Mouse (Mus musculus) adrenal gland, postnatal 25 days (tissue): Measurements from ENCODE around the gene Sema3a. TPM values are rescaled to one million over a fixed set of nuclear protein-coding genes. Genes with fewer than 3 reads are reported as not detected.

Experiments used
- DNase-seq: peaks from one replicate; pipeline ENCODE4 v3.0.0; 2021; ENCODE audit warnings: mixed read lengths
- total RNA-seq: library from RNA; stranded (reverse); gene quantifications from 2 replicates; pipeline ENCODE4 v1.2.3, GENCODE M21; 2021

Gene Sema3a
- total RNA-seq, 1 experiment from 2014 or later, result 1.0 TPM

DNA sequence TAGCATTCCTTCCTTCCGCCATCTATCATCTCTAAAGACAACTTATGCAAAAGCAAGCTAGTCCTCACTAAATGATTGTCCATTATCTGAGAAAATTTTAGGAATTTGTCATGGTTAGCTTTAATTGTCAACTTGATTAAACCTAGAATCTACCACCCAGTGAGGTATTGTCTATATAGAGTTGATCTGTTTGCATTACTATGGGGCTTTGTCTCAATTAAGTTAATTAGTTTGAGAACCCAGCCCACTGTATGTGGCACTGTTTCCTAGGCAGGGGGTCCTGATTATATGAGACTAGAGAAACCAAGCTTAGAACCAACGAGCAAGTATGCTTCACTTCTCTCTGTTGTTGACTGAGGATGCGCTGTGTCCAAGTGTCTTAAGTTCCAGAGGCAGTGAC is 194.9 kb downstream of the Sema3a start:
- no peak for DNase-seq

GRCm38 (mm10) chr5:13327281-13327680 is 202.1 kb downstream of the Sema3a start:
- DNase-seq, result no peak

GRCm38 (mm10) chr5:13331412-13331811 is 206.2 kb downstream of the Sema3a start:
- DNase-seq, result no peak

- DNase-seq, result no peak
Measured at GRCm38 (mm10) chr5:13337665-13338064, 212.5 kb downstream of the Sema3a start.

GRCm38 (mm10) chr5:13347068-13347467 is 221.9 kb downstream of the Sema3a start:
- no peak for DNase-seq

- no peak for DNase-seq
Measured at GRCm38 (mm10) chr5:13351611-13352010, 226.4 kb downstream of the Sema3a start.

DNA sequence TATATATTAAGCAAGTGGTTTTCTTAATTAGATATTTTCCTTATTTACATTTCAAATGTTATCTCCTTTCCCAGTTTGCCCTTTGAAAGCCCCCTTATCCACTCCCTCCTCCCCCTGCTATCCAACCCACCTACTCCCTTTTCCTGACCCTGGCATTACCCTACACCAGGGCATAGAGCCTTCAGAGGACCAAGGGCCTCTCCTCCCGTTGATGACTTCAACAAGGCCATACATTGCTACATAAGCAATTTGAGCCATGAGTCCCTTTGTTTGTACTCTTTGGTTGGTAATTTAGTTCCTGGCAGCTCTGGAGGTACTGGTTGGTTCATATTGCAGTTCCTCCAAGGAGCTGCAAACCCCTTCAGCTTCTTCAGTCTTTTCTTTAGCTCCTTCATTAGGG is 227.8 kb downstream of the Sema3a start:
- DNase-seq, result no peak

DNA sequence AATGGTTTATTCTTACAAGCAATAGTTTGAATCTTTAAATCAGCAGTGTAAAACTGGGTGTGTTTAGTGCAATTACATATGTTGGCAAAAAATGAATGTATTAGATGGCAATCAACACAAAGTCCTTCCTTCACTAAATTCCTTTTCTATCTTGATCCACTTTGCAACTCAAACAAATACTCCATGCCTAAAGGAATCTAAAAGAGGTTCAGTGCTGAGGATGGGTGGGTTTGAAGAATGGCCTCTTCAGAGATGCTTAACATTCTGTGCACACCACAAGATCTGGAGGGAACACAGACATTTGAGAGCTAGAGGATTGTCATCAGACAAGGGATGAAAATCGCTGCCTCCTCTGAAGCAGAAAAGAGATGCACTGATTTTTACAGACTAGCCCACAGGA is 228.3 kb downstream of the Sema3a start:
- DNase-seq, result no peak

- DNase-seq, result no peak
Measured at GRCm38 (mm10) chr5:13354913-13355312, 229.7 kb downstream of the Sema3a start.

- DNase-seq, result no peak
Measured at GRCm38 (mm10) chr5:13358770-13359169, 233.6 kb downstream of the Sema3a start.

DNA sequence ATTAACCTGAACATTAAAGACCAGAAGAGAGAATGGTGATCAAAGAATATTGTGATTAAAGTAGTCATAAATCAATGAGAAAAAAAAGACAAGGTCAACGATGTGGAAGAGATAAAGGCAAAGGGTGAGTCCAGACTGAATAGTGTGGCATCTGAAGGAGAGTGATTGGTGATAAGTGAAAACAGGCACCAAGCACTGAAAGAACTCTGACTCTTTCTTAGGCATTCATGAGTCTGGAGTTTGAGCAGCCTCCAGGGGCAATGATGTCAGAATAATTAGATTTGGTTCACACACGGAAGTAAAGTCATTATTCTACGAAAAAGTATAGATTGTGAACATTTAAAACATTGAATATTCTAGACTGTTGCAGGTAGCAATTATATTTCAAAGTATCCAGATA is 235.5 kb downstream of the Sema3a start:
- DNase-seq, result no peak

DNA sequence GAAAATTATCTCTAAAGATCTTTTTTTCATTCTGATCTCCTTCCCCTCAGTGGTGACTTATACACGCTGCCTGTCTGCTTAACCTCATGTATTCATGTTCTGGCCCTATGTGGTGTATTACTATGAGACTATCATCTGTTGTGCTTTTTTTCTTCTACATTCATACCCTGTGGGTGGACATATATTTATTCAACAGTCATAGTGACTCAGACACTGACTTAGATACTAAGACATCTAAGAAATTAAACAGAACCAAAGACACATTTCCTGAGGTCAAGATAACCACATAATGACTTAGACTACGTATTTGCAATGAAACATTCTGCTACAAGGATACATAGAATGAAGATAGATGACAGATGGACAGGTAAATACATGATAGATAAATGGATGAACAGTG is 239.9 kb downstream of the Sema3a start:
- no peak for DNase-seq

DNA sequence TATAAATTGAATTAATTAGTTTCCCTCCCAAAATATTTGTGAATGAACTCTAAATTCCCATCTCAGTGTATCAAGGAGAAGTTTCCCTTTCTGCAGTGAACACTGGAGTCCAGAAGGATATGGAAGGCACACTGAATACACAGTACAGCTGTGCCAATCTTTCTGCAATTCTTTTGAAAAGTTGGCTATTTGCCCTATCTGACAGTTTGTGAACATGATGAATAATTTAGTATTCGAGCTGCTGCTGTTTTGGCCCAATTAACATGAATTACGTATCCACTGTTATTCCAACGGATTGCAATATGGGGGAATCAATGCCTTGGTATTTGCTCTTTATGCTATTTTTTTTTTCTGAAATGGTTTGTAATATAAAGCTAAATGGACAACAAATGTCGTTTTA is 254.0 kb downstream of the Sema3a start:
- DNase-seq, result no peak

GRCm38 (mm10) chr5:13384047-13384446 is 258.8 kb downstream of the Sema3a start:
- no peak for DNase-seq

- DNase-seq, result no peak
Measured at GRCm38 (mm10) chr5:13384714-13385113, 259.5 kb downstream of the Sema3a start.

DNA sequence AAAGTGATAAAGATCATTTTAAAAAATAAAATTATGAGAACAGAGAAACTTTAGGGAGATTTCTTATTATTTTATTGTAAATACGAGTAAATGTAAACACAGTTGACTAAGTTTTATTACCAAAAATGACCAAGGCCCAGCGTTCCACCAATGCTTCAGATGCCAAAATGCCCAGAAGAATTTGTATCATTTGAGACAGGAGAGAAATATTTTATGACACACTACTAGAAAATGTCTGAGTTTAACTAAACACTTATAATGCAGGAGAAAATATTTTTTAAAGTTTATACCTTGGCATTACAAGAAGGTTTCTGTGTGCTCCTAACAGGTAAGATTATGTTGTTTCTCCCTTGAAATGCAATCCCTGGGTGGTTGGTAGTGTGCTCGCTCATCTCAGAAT is 261.4 kb downstream of the Sema3a start:
- DNase-seq, result no peak

GRCm38 (mm10) chr5:13387679-13388078 is 262.5 kb downstream of the Sema3a start:
- DNase-seq, result no peak

- DNase-seq, result no peak
Measured at GRCm38 (mm10) chr5:13389995-13390394, 264.8 kb downstream of the Sema3a start.

DNA sequence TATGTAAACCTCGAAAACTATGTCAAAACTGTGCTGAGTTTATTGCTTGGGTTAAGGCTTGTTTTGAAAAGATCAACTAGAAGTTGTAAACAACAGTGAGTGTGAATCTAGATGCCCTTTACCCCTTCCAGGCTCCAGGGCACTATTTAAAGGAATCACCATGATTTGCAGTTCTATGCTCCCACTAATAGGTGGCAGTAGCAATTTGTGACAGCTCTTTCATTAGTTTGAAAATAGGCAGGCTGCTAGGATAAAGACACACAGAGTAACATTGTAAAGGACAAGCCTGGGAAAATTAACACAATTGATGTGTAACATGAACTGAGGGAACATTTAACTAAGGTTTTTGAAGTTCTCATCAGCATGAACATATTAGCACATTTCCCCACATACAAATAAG is 280.2 kb downstream of the Sema3a start:
- DNase-seq, result no peak

GRCm38 (mm10) chr5:13406131-13406530 is 280.9 kb downstream of the Sema3a start:
- no peak for DNase-seq

GRCm38 (mm10) chr5:13411920-13412319 is 286.7 kb downstream of the Sema3a start:
- no peak for DNase-seq

DNA sequence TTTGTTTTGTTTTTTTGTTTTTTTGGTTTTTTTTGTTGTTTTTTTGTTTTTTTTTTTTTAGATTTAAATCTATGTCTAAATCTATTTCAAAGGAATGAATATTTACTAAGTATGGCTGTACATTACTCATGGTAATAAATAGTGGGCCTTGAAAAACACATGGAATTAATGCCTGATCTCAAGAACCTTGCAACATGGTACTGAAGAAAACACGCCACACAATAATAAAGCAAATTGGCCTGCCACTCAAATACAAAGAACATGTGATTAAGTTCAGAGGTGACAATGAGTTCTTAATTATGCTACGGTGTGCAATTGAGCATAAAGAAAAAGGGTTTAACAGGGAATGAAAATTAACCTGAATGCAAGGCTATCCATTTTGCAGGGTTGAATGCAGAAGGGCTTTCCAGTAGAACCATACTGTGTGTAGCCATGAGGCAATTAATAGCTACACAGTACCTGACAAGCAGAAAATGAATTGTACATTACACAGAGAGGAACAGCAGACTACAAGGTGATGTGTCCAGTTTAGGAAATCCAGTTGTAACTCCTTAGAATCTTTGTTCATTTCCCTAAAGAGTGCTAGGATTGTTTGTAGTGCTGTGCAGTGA is 288.8 kb downstream of the Sema3a start:
- DNase-seq, result no peak

DNA sequence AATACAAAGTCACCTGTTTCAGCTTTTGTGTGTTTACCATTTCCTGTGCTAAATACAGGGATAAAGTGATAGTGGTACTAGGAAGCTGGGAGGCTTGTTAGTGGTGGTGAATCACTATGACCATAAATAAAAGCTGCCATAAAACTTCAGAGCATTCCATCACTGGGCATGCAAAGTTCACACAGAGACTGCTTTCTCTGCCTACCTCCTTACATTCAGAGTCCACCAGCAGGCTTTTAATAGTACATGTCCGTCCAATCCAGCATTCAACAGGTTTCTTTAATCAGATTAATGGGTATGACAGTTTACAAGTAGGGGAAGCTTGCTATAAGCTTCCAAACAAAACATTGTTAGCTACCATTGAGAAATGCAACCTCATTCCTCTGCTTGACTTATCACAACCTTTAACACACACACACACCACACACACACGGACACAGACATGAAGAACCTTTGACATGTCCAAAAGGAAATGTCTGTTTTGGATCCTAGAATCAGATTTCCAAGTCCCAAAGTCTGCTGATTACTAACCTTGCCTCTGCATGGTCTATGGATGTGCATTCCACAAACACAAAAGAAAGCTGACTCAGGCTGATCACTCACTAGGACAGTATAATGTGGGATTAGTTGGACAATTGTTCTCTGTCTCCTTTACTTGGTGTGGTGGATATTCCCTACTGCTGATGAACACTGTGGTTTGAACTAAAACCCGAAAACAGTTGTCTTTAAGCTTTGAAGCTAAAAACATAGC is 291.9 kb downstream of the Sema3a start:
- DNase-seq, result no peak

DNA sequence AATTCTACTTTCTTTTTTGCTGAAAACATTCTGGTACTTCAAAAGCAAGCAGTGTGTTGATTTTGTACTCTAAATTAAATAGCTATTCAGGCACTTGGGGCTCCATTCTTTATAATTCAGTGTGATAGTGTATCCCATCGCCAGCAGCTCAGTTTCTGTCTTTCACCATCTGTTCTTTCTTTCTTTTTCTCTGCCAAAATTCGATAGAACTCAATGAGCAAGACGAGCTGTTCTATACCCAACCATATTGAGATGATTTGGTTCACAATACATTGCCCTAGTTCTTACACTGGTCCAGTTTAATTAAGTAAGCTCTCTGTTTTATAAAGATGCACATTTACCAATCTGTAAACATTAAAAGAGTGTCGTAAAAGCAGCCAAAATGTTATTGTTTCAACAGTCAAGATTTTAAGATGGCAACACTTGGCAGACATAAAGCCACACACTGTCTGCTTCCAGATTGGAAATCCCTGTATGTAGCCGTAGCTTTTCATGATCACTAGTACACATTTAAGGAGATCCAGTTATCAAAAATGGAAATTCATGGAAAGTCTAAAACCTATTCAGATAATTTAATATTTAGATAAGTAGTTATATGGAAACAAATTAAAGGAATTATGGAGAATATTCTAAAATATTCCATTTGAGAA is 296.2 kb downstream of the Sema3a start:
- no peak for DNase-seq
